In the genomic region with DNA sequence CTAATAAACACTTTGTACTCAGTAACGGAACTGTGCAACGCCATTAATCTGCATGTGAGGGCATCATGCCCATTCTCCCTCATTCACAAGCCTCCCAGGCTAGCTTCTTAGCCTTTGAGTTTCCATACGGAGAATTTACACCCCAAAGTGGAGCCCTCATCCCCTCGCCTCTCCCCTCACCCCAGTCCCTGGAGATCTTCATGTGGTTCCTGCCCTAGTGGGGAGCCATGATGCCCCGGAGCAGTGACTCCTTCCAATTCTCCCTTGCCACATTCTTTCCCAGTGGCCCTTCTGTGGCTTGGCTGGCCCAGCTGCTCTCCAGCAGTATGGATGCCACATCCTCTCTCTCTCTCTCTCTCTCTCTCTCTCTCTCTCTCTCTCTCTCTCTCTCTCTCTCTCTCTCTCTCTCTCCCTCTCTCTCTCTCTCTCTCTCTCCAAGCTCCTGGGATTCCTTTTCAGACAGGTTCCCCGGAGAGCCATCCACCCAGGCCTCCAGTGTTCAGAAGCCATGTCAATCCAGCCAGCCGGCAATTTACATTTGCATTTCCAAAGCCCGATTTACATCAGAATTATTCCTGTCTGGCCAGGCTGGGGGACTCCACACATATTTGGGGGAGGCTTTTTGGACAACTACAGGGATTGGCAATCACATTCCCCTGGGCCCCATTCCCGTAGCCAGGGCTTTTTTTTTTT, we compare ENCODE assay signal across 15 mouse cellular contexts.
DNase-seq lines count a peak whose midpoint lies in the region; ATAC-seq and TF ChIP-seq lines count a peak whose summit lies in the region.
"Had no signal": no experiment of that assay in that cellular context is flagged by ENCODE, and none has a peak within 500 bp of the region (broad histone marks: within the 10 kb centered on the region; RNA-seq: fewer than 3 reads in every experiment).

No protein-coding gene starts in this region.

- intact Hi-C loops in left cerebral cortex, postnatal 4 days (cut with DNase I), result no loop called here

- ATAC-seq in hindbrain, embryonic 11.5 days (ENCODE audit: low FRiP score), result peak; percentile 81
- ATAC-seq in midbrain, embryonic 14.5 days (ENCODE audit: low FRiP score, low TSS enrichment), result peak; percentile 67
- ATAC-seq: liver, postnatal 0 days; Patski had no signal

- H3K4me1 ChIP-seq in hindbrain, embryonic 11.5 days (replicated peaks; ENCODE audit: control insufficient read depth, insufficient read depth, low read length), result no peaks in the 10 kb centered on the region
- H3K4me1 ChIP-seq in midbrain, embryonic 14.5 days (ENCODE audit: control insufficient read depth, insufficient read depth, low read length), result no peaks in the 10 kb centered on the region

- no peak overlapping the region for H3K27ac ChIP-seq in hindbrain, embryonic 11.5 days (ENCODE audit: low read depth, low read length)
- peak overlapping the region; percentile 45; the same call in 1 of the 2 replicates for H3K27ac ChIP-seq in midbrain, embryonic 14.5 days (replicated peaks; ENCODE audit: low read depth, low read length)
- H3K27ac ChIP-seq: limb, embryonic 10.5 days had no signal

- no peak overlapping the region for H3K4me2 ChIP-seq in hindbrain, embryonic 11.5 days (replicated peaks; ENCODE audit: low read depth, low read length)
- no peak overlapping the region for H3K4me2 ChIP-seq in midbrain, embryonic 14.5 days (ENCODE audit: low read length)

- no peak for TF ChIP-seq CTCF in brain, embryonic 14.5 days (IDR thresholded peaks at IDR 0.05; ENCODE audit: borderline replicate concordance, extremely low read depth, insufficient read depth, insufficient read length)

- peaks cover 8% of the 10 kb centered on the region; the same call in 1 of the 2 replicates for H3K27me3 ChIP-seq in hindbrain, embryonic 11.5 days (ENCODE audit: control insufficient read depth, insufficient read depth, low read length)
- H3K27me3 ChIP-seq in midbrain, embryonic 14.5 days (ENCODE audit: control insufficient read depth, insufficient read depth, low read length), result no peaks in the 10 kb centered on the region

- WGBS in hindbrain, embryonic 11.5 days, result 59% methylated on average over 8 of the region's 9 CpGs
- 31% methylated on average over 9 of the region's 9 CpGs for WGBS in midbrain, embryonic 14.5 days

- H3K9ac ChIP-seq in hindbrain, embryonic 11.5 days (ENCODE audit: low read depth, low read length), result no peak overlapping the region
- H3K9ac ChIP-seq in midbrain, embryonic 14.5 days (replicated peaks; ENCODE audit: low read length), result no peak overlapping the region
- H3K9ac ChIP-seq: liver, postnatal 0 days had no signal

- H3K9me3 ChIP-seq in hindbrain, embryonic 11.5 days (ENCODE audit: control insufficient read depth, low read length), result no peaks in the 10 kb centered on the region
- H3K9me3 ChIP-seq in midbrain, embryonic 14.5 days (ENCODE audit: control insufficient read depth, low read length), result no peaks in the 10 kb centered on the region
- H3K9me3 ChIP-seq: limb, embryonic 10.5 days had no signal

- TF ChIP-seq POLR2A in brain, embryonic 14.5 days (IDR thresholded peaks at IDR 0.05; ENCODE audit: borderline replicate concordance, extremely low read depth, insufficient read depth, insufficient read length, poor library complexity, severe bottlenecking), result no peak

- no peak overlapping the region for H3K4me3 ChIP-seq in hindbrain, embryonic 11.5 days (ENCODE audit: low read depth, low read length)
- no peak overlapping the region for H3K4me3 ChIP-seq in midbrain, embryonic 14.5 days (replicated peaks; ENCODE audit: low read depth, low read length)
- H3K4me3 ChIP-seq: limb, embryonic 10.5 days had no signal

- peak; percentile 89 for DNase-seq in ES-CJ7 (ENCODE audit: low read depth, low spot score)
- peak; percentile 92 for DNase-seq in brain, embryonic 14.5 days (ENCODE audit: low read depth)
- DNase-seq in hindbrain, embryonic 11.5 days (ENCODE audit: low spot score), result peak; percentile 40
- DNase-seq in midbrain, embryonic 14.5 days, result peak; percentile 62
- no peak for DNase-seq in right cerebral cortex, postnatal 10 days (ENCODE audit: low spot score in 2 of 2)
- no peak for DNase-seq in left cerebral cortex, postnatal 4 days
- DNase-seq in kidney, adult 8-10 months, result no peak
- DNase-seq: adrenal gland, postnatal 36 days; cerebellum, adult 11 months; layer of hippocampus, adult 9-11 months; liver, postnatal 0 days; right cerebral cortex, postnatal 4 days; thymus, postnatal 36 days had no signal

- H3K36me3 ChIP-seq in hindbrain, embryonic 11.5 days (ENCODE audit: control insufficient read depth, insufficient read depth, low read length), result no peaks in the 10 kb centered on the region
- H3K36me3 ChIP-seq in midbrain, embryonic 14.5 days (ENCODE audit: control insufficient read depth, insufficient read depth, low read length), result no peaks in the 10 kb centered on the region
- H3K36me3 ChIP-seq: limb, embryonic 10.5 days had no signal

Comparison
In these comparisons a context has a peak if more than half of its experiments do, and no peak if none do; other contexts are left out.
1. DNase-seq: peak in ES-CJ7 (single experiment), brain, embryonic 14.5 days (single experiment), hindbrain, embryonic 11.5 days (single experiment) and midbrain, embryonic 14.5 days (single experiment); none in right cerebral cortex, postnatal 10 days (0 of 2), left cerebral cortex, postnatal 4 days (single experiment) and kidney, adult 8-10 months (0 of 2).